Mouse (Mus musculus): Measurements from ENCODE around the gene Pdp2.
A peak's percentile ranks its signal among the peaks of the same experiment; 100 is the strongest.
"Not testable (repeated sequence)": the region's sequence is repeated elsewhere in the genome, so short reads cannot be mapped to it uniquely, and the experiment has no call there.

Pdp2 gene

DNA sequence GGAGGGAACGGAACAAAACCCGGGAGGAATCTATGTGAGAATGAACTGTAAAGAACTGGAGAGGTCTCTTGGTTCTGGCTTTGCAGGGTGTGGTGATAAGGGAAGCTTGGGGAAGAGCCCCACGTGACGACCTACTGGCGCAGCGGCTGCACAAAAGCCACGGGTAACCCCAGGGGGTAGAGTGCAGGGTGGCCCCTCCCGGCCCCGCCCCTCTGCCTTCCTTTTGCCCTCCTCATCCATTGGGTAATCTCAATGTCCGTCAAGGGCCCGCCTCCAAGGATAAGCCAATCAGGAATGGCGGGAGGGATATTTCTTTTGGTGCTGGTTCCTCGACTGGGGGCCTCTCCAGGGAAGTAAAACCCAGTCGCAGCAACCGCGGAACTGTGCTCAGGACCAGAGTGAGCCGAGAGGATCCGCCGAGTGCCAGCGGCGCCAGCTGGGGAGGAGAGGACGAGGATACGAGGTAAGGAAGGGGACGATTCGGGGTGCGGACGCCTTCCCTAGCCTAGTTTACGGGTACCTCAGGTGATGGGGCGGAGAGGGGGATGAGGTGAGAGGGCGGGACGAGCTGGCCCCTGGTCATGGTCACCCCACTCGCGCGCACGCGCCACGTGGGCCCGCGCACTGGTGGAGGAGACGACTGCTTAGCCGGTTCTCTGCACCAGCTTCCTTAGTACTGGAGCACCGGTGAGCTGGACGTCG is at the start of gene Pdp2:
Pdp2 (plus strand) TSS at position 319 of the 702 bp plus-strand sequence.
- peak; percentile 88 to 89 for DNase-seq (ENCODE audit: low spot score in 2 of 2)

- DNase-seq (ENCODE audit: low spot score in 2 of 2) = no peak
These were observed 49.8 kb upstream of the Pdp2 start for GRCm38 (mm10) chr8:104541515-104541880.

- DNase-seq (ENCODE audit: low spot score in 2 of 2) = peak; percentile 61 to 75
These were observed 49.1 kb upstream of the Pdp2 start for GRCm38 (mm10) chr8:104542160-104542559.

DNA sequence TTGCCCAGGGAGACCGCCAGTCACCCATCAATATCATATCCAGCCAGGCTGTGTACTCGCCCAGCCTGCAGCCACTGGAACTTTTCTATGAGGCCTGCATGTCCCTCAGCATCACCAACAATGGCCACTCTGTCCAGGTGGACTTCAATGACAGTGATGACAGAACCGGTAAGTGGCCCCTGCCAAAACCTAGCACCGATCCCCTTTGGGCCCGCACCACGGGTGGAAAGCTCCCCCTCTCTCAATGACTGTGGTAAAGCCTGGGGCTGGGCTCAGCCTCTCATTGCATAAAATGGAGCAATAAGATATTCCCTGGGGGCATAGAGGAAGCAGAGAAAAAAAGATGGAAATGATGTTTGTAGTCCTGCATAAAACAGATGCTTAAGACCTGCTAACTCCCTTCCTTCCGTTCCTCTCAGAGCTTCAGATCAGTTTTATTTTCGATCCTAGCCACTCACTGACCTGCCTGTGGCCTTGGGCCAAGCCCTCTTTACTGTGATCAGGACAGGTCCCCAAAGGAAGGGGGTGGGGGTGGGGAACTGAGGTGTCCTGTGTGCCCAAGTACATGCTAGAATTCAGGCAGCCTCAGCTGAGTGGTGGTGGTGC is 47.7 kb upstream of the Pdp2 start:
- no peak for DNase-seq (ENCODE audit: low spot score in 2 of 2)

- no peak for DNase-seq (ENCODE audit: low spot score in 2 of 2)
These were observed 36.1 kb upstream of the Pdp2 start for GRCm38 (mm10) chr8:104555191-104555590.

DNA sequence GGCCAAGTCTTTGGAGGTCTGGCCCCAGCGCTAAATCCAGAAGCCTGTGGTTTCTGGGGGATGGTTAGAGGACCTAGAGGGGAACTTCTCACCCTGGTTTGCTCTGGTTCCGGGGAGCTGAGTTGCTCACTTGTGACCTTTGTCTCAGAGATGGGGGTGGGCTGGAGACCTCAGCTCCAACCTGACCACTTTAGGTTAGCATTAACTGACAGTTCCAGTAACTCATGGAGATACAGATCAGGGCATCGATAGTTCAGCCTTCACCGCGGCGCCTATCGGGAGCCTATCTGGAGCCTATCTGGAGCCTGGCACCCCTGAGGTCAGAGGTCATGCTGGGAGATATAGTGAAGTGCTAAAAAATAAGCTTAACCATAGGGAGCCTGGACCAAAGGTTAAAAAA is 34.0 kb upstream of the Pdp2 start:
- DNase-seq (ENCODE audit: low spot score in 2 of 2) = no peak

GRCm38 (mm10) chr8:104560731-104561130 is 30.5 kb upstream of the Pdp2 start:
- DNase-seq (ENCODE audit: low spot score in 2 of 2) = no peak

DNA sequence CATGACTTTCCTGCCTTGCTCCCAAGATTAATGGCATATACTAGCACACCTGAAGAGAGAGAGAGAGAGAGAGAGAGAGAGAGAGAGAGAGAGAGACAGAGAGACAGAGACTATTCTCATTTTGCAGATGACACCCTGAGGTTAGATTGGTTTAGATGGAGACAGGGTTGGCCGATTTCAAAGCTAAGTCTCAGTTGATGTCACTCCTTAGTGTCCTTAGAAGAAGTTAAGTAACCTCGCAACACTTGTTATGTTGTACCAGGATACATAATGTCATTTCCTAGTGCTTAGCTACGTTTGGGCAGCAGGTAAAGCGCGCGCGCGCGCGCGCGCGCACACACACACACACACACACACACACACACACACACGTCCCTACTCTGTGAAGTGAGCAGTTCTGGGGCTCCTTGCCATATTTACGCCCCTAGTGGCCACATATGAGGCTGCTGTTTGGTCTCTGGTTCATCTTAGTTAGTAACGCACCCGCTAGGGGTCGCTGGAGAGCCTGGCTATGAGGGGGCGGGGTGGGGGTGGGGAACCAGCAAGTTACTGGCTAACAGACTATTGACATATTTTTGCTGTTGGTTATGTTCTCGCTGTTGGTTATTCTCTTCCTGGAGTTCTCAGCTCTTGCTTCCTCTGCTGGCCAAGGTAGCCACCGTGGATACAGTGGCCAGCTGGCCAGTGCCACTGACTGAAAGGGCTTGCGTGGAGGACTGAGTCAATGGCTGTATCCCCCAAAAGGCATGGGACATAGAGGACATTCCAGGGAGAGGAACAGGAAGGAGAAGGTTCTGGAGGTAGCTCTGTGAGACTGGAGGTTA is 26.4 kb upstream of the Pdp2 start:
- peak; percentile 57 to 67 for DNase-seq (ENCODE audit: low spot score in 2 of 2)

GRCm38 (mm10) chr8:104565457-104565798 is 25.8 kb upstream of the Pdp2 start:
- DNase-seq (ENCODE audit: low spot score in 2 of 2) = no peak

- DNase-seq (ENCODE audit: low spot score in 2 of 2) = no peak
These were observed 21.7 kb upstream of the Pdp2 start for GRCm38 (mm10) chr8:104569559-104569958.

DNA sequence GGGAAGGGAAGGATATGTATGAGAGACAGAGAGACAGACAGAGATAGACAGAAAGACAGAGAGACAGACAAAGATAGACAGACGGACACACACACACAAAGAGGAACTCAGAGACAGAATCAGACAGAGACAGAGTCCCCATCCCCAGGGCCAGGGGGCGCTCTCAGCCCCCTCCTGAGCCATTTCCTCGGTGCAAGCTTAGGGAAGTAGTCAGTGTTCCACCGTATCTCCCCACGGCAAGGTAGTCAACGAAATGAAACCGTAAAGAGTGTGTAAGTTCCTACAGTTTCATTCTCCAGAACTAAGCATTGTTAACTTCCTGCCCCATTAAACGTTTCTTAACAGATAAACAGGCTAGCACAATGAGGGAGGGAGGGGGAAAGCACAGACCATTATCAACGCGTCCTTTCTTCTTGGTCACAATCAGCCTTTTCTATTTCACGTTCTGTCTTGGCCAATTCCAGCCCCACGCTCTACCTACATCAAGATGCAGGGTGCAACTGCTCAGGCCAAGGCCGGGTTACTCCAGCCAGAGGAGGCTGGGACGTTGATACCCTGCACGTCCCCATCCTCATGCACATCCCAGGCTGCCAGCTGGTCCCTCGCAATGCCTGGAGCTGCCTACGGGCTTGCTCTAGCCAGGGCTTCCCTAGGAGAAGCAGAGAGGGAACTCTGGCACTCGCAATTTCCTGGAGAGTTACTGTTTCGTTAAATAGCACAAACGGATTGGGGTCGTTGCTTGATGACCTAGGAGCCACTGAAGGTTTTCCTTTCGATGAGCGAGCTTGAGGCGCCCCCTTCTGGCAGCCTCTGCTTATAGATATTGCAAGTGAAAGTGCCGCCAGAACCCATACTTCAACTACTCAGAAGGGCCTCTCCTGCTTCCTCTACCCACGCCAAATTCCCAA is 20.6 kb upstream of the Pdp2 start:
- peak; percentile 54 to 77 for DNase-seq (ENCODE audit: low spot score in 2 of 2)

GRCm38 (mm10) chr8:104576820-104577219 is 14.4 kb upstream of the Pdp2 start:
- no peak for DNase-seq (ENCODE audit: low spot score in 2 of 2)

DNA sequence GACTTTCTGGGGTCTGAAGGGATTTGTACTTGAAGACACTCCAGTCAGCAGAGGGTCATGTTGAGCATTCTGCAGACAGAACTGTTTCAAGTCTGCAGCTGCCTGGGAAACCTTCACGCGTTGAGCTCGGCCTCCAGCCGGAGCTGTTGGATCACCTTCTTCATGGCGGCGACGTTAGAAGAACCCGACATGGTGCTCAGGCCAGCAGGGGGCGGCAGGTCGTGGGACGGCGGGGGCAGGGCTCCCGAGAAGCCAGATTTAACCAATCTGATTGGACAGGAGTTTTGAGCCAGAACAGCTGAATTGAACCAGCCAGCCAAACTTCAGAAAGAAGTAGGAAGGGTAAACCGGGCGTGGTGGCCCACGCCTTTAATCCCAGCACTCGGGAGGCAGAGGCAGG is 13.6 kb upstream of the Pdp2 start:
- not testable (repeated sequence) for DNase-seq (ENCODE audit: low spot score in 2 of 2)

DNA sequence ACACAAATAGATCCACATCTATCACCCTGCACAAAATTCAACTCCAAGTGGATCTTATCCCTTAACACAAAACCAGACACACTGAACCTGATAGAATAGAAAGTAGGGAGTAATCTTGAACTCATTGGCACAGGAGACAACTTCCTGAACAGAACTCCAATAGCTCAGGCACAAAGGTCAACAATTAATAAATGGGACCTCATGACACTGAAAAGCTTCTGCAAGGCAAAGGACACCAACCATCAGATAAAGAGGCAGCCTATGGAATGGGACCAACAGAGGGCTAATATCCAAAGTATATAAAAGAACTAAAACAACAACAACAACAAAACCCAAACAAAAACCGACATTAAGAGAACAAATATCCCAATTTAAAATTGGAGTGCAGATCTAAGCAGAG is 6.7 kb upstream of the Pdp2 start:
- no peak for DNase-seq (ENCODE audit: low spot score in 2 of 2)

DNA sequence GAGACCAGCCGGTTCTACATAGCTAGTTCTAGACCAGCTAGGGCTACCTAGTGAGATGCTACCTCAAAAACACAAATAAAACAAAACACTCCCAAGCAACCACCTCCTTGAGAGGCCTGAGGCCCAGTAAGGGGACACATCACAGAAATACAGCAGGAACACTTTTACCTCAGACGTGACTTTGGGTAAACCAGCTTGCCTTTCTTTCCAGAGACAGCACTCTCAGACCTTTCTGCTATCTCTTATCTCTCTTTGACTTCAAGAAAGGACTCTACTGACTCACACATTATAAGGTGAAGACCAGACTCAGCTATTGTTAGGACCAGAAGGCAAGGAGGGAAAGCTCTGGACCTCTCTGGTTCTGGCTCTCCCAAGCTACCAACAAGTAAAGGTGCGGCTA is 967 bp upstream of the Pdp2 start:
- no peak for DNase-seq (ENCODE audit: low spot score in 2 of 2)

GRCm38 (mm10) chr8:104591856-104592255 is 605 bp downstream of the Pdp2 start:
- DNase-seq (ENCODE audit: low spot score in 2 of 2) = no peak

GRCm38 (mm10) chr8:104592566-104592965 is 1.3 kb downstream of the Pdp2 start:
- DNase-seq (ENCODE audit: low spot score in 2 of 2) = no peak

DNA sequence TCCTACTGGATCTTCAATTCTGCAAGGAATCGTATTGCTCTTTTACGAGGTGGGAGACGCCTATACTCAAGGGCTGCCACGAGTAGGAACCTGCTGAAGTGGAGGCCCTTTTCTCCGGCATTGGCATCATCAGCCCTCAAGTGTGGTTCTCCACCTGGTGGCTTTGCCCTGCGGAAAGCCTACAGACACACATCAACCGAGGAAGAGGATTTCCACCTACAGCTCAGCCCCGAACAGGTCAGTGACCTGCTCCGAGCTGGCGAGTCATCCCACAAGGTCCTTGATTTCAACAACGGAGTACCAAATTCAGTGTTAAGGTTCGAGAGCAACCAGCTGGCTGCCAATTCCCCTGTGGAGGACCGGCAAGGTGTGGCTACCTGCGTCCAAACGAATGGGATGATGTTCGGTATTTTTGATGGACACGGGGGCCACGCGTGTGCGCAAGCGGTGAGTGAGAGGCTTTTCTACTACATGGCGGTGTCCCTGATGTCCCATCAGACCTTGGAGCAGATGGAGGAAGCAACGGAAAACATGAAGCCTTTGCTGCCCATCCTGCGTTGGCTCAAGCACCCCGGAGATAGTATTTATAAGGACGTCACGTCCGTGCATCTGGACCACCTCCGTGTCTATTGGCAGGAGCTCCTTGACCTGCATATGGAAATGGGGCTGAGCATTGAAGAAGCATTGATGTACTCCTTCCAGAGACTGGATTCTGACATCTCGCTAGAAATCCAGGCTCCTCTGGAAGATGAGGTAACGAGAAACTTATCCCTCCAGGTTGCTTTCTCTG is 2.5 kb downstream of the Pdp2 start:
- DNase-seq (ENCODE audit: low spot score in 2 of 2) = no peak

DNA sequence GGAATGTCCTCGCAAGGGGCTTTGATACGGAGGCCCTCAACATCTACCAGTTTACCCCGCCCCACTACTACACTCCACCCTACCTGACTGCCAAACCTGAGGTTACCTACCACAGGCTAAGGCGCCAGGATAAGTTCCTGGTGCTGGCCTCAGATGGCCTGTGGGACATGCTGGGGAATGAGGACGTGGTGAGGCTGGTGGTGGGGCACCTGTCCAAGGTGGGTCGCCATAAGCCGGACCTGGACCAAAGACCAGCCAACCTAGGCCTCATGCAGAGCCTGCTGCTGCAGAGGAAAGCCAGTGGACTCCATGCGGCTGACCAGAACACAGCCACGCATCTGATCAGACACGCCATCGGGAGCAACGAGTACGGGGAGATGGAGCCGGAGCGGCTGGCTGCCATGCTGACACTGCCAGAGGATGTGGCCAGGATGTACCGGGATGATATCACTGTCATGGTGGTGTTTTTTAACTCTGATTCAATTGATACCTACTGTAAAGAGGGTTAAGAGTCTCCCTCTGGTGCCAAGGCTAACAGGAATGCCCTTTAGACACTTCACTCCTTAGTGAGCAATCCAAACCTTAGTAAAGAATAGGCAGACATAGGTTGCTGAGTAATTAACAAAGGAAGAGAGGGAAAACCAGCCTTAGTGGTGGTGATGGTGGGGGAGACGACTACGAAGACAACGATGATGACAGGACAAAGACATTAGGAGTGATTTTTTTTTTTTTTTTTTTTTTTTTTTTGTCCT is 3.5 kb downstream of the Pdp2 start:
- DNase-seq (ENCODE audit: low spot score in 2 of 2) = no peak

- no peak for DNase-seq (ENCODE audit: low spot score in 2 of 2)
These were observed 4.7 kb downstream of the Pdp2 start for GRCm38 (mm10) chr8:104595773-104596536.
